Mouse (Mus musculus) liver, adult 2 months (tissue): Measurements from ENCODE around the gene Braf.

Experiments
- CTCF ChIP-seq: fragments of 200-500 bp; IDR thresholded peaks from 2 replicates; pipeline ENCODE4 v1.5.1; 2011; ENCODE audit warnings: low read depth, low read length, control low read depth
- POLR2A ChIP-seq: fragments of 200-500 bp; IDR thresholded peaks from 2 replicates; pipeline ENCODE4 v1.6.1; 2011; ENCODE audit warnings: low read length, control low read depth; ENCODE audit not compliant: insufficient read depth; ENCODE audit errors: extremely low read depth

- TF ChIP-seq CTCF (no peak), POLR2A (no peak)
These were observed 154.8 kb downstream of the Braf start for GRCm38 (mm10) chr6:39570426-39570825.
